Mouse (Mus musculus): Measurements from ENCODE around the gene Mdn1.

DNA sequence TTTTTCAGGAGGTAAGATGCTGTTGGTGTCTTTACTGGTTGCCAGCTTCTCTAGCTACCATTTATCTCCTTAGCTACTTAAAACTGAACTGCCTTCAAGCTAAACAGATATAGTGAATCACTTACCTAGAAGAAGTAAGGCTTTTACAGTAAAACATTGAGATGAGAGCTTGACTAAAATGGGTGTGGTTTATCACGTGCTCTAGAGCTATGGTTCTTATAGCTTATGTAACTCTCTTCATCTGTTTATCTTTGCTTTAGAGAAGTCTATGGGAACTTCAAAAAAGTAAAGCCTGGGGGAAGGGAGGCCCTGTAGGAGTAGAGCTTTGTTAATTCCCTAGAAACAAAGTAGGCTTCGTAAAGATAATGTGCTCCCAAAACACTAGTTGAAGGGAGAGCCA, 17.1 kb downstream of the Mdn1 start:
- TF ChIP-seq MAFK (IDR thresholded peaks at IDR 0.05; ENCODE audit: insufficient read depth, low read depth, low read length), result no peak
- no peak for TF ChIP-seq CHD2 (IDR thresholded peaks at IDR 0.05; ENCODE audit: low read depth, low read length)
